Mouse (Mus musculus) erythroid progenitor cell, adult 5-6 weeks (primary cell): ENCODE data around the gene Dock4. TPM values are rescaled to one million over a fixed set of nuclear protein-coding genes. Genes with fewer than 3 reads are reported as not detected.
"Not testable (repeated sequence)": the region's sequence is repeated elsewhere in the genome, so short reads cannot be mapped to it uniquely, and the experiment has no call there.

Experiments
- ATAC-seq: replicated peaks from 2 replicates; pipeline ENCODE4 v1.8.0; 2016; ENCODE audit warnings: moderate number of reproducible peaks, mild to moderate bottlenecking, moderate TSS enrichment, inconsistent platforms; ENCODE audit not compliant: poor library complexity, low FRiP score, severe bottlenecking
- total RNA-seq, 2 experiments: library from RNA; stranded (forward) in 1 of 2; stranded (reverse) in 1 of 2; fragments of 150-400 nt in 1 of 2; fragments of 186-747, 209-891 nt in 1 of 2; gene quantifications; 2 replicates each; pipeline versions ENCODE4 v1.2.3 to v1.2.4; 2015 to 2017; ENCODE audit warnings: low replicate concordance in 2 of 2

The Dock4 gene
- total RNA-seq, 2 experiments from 2014 or later: 0.42 TPM; not detected in 1

DNA sequence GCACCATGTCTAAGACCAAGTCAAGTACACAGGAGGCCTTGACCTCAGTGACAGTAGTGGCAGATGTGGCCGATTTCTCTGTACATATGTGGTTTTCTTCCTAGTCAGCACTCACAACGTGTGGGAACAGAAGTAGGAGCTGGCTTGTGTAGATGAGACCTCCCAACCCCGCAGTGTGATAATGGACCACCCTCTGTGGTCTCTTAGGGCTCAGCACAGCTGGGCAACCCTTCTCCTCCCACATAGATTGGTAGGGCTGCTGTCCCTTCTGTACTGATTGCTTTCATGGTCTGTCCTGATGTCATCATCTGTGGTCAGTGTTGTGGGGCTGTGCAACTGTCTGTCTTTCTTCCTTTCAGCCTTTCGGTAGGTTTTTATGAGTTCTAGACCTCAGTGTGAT is 394.1 kb downstream of the Dock4 start:
- ATAC-seq: no peak

DNA sequence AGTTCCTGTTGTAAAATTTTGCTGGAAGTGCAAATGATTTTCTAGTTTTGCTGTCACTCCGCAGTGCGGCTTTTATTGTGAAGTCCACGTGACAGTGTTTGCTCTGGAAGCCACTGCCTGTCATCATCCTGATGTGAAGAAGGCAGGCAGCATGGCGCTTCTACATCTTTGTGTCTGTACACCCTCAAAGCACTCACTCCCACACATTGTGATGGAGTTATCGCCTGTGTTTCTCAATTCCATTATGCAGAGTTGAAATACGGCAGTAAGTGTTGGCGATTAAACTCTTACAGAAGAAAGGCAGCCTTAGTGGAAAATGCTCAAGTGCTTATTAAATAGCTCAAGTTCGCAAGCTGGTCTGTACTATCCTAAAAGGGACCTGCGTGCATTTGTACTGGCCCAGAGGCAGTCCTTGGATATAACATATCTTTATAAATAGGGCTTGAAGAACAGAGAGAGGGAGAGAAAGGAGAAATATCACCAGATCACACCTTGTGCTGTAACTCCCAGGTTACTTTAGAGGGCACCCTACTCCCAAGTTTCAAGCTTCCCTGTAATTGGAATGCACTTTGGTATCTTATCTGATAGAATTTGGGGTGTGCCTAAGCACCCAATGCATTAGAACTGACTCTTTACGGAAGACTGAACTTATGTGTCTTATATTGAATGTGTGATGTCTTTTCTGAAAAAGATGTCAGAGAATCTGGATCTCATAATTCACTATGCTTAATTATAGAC is 396.7 kb downstream of the Dock4 start:
- peak; percentile 87 for ATAC-seq

DNA sequence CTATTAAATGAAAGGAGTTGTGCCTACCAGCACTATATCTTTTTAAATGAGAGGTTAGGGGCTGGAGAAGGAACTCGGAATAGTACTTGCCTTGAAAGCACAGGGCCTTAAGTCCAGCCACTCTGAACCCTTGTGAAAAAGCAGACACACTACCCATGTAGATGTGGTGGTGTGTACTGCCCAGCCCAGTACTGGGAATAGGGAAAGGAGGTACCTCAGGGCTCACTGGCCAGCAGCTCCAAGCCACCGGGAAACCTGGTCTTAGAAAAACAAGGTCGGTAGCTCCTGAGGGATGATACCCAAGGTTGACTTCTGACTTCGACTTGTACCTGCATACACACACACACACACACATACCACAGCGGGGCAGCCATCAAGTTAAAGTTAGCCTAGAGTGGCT is 397.2 kb downstream of the Dock4 start:
- 0 out of 2 replicates have a peak, but pooled peaks have one; percentile 28 for ATAC-seq

DNA sequence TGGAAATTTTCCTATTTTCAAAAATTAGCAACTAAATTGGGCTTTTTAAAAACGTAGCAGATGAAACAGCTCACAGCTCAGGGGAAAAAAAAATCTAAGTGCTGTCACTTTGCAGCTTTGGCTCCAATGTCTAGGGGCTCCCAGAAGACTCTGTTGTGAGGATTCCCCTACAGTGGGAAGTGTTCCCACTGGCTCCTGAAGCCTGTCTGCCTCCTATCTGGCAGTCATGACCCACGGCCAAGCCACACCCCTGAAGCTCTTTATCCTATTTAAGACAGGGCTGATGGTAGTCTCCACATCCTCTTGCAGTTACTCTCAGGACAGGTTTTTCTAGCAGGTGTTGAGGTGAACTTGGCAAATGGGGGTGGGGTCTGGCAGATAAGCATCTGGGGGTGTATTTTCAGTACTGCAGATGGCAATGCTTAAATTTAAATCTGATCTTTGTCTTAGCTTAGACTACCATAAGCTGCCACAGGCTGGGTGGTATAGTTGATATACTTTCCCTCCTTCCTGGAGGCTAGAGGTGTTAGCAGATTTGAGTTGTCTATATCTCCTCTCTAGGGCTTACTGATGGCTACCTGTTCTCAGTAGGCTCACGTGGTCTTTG is 397.8 kb downstream of the Dock4 start:
- ATAC-seq: peak; percentile 78

DNA sequence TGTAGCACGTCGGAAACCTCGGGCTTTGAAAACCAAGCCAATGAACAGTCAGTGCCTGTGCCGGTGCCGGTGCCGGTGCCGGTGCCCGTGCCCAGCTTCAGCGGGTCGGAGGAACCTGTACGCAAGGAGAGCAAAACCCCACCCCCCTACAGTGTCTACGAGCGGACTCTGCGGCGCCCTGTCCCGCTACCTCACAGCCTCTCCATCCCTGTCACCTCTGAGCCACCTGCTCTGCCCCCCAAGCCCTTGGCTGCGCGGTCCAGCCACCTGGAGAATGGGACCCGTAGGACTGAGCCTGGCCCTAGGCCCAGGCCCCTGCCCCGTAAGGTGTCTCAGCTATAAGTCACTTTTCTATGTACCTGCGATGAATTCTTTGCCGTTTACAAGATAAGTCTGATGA is 398.6 kb downstream of the Dock4 start:
- ATAC-seq: no peak

DNA sequence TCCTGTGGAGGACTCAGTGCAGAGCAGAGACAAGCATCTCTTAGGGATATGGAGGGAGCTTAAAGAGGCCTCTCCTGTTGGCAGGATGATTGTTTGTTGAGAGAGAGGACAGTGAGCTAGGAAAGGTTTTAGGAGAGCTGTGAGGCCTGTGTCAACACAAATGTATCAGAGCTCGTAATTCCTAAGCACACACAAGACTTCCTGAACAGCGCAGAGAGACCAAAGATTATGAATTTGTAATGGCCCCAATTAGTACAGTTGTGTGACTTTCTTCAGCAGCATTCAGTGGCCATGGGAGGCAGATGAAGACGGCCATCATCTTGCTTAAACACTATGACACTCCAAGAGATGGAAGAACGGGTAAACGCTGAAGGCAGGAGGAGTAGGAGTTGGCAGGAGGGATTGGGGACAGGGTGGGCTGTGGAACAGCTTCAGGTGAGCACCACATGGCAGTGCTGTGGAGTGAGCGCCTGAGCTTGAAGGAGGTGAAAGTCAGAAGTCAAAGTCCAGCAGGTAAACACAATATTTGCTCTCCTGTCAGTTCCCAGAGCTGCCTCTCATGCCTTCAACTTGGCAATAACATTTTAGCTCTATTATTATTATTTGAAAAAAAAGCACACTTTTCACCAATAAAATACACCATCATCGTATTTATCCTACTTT is 409.1 kb downstream of the Dock4 start:
- ATAC-seq: no peak

DNA sequence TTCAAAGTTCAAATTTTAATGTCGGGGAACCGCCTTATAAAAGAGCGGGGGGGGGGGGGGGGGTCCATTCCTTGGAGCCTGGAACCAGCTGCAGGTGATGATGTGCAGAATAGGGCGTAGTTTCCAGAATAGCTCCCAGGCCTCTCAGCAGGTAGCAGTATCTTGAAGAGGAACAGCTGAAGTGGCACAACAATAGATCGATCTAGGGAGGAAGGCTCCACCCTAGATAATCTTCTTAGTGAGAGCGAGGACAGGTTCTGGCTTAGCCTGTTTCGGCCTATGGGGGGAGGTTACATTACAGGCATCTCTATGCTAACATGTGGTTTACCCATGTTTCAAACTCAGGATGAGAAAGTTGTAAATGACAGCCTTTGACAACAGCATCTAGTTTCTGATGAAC is 411.7 kb downstream of the Dock4 start:
- no peak for ATAC-seq

DNA sequence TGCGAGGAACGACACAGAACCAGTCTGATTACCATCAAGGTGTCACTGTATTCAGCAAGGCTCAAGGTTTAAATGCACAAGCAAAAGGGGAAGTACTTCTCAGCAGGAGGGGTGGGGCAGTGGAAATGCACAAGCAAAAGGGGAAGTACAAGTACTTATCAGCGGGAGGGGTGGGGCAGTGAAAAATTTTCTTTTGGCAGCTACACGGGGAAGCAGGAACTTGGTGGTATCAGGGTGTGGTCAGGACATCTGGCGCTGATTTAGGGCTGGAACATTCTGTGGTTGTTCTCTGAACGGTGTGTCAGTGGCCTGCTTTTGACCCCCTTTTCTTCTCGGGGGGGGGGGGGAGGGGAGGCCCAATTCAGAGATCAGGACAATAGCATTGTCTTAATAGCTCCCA is 413.0 kb downstream of the Dock4 start:
- not testable (repeated sequence) for ATAC-seq

DNA sequence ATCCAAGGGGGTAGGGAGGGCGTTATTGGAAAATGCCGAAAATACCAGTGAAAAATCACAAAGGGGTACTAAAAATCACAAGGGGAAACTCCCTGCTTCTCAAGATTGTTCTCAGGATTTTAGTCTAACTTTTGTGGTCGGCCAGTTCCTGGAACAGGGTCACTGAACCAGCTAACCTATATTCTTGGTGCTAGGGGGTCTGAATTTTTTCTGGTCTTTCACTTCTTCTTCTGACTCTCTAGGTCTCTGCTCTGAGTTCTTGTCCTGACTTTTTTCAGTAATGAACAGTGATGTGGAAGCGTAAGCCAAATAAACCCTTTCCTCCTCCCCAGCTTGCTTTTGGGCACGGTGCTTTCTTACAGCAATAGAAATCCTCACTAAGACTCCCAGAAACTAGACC is 424.6 kb downstream of the Dock4 start:
- no peak for ATAC-seq

DNA sequence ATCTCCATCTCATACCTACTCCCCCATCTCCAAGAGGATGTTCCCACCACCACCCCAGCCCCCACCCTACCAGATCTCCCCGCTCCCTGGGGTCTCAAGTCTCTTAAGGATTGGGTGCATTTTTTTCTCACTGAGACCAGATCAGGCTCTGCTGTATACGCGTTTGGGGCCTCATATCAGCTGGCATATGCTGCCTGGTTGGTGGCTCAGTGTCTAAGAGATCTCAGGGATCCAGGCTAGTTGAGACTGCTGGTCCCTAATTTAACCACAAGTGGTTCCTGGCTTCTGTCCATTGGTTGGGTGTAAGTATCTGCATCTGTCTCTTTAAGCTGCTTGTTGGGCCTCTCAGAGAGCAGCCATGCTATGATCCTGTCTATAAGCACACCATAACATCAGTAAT is 427.0 kb downstream of the Dock4 start:
- ATAC-seq: no peak

DNA sequence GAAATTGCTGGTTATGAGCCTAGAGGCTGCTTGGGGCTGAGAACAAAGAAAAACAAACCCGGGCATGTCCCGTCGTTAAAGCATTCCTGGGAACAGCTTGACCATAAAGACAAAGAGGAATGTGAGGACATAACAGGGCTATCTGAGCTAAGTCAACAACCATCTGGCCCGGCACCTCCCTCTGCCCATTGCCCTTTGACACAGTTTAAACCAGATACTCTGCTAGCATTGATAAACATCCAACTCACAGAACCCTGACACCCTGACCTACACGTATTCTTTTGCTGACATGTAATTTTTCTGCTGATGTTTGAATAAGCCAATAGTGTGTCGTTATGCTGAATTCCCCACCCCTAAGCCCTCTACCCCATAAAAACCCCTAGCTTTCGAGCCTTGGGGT is 427.5 kb downstream of the Dock4 start:
- not testable (repeated sequence) for ATAC-seq

DNA sequence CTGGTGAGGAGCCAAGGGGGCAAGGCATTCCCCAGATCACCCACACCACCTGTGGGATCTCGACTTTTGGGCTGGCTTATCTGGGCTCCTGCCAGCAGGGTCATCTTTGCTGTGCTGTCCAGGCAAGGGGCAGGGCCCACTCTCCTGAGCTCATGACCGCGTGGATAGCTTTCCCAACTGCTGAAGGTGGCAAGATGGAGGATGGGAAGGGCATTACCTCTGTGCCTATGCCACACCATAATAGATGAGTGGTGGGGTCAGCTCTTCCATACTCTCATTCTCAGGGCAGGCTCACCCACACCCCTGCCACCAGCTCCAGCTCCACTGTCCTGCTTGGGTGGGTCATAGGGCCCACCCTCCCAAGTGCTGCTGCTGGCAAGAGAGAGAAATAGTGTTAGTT is 439.2 kb downstream of the Dock4 start:
- ATAC-seq: 0 out of 2 replicates have a peak, but pooled peaks have one; percentile 7

DNA sequence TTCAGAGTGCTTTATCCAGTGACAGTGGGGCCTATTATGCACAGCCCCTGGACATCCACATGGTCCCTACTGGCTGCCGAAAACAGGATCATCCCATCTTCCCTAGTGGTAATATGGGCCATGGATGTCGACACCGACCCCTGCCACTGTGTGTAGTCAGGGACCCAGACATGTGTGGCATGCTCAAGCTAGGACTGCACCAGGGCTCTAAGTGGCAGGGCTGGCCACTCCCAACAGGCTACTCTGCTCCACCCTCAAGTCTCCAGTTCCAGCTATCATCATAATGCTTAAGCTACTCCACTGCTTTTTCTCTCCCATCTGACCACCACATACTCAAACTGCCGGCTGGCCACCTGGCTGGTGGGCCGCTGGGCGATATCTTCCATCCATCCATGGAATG is 439.6 kb downstream of the Dock4 start:
- ATAC-seq: peak; percentile 80

DNA sequence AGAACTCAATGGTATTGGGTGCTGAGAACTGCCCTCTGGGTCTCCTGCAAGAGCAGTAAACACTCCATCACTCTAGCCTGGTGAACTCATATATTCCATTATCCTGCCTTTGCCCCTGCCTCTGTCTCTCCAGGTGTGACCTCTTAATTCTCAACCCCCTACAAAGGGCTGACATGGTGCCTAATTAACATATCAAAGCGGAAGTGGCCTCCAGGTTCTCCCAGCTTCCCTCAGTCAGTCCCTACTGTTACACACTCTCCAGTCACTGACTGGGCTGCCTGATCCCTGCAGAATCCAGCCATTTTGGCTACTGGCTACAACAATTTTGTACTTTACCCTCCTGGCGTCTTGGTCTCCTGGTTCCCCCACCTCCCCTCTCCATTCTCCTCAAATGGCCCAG is 441.7 kb downstream of the Dock4 start:
- no peak for ATAC-seq

DNA sequence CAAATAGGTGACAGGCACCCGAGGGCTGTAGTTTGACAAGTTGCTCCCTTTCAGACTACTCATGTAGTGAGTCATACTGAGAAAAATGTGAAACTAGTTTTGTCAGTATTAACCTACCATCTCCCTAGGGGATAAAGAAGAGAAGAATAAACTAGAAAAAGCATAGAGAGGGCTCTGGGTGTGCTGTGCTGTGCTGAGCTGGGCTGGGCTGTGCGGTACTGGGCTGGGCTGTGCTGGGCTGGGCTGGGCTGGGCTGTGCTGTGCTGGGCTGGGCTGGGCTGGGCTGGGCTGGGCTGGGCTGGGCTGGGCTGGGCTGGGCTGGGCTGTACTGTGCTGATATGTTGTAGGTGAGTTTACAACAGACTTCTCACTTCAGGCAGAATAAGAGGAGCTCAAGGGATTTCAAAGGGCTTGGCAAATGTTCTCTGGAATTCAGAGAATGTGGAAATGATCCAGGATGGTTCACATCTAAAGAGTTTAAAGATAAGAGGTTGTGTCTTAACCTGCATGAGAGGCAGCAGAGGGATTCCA is 442.6 kb downstream of the Dock4 start:
- peak; percentile 74 for ATAC-seq

DNA sequence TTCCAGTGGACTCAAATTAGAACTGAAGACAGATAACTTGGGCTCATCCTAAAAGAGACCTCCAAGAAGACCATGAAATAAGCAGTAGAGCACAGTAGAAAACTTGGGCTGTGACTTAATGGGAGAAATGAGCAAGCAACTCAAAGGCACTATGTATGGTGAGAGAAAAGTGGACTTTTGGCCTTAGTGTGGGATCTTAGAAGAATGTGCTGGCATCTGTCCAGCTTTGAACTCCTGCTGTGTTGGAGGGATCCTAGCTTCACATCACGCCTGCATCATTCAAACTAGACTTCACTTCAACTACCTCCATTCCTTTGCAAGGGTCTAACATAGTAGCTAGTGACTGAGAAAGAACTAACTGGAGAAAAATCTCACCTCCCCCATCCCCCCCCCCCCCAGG is 443.1 kb downstream of the Dock4 start:
- ATAC-seq: peak; percentile 17

DNA sequence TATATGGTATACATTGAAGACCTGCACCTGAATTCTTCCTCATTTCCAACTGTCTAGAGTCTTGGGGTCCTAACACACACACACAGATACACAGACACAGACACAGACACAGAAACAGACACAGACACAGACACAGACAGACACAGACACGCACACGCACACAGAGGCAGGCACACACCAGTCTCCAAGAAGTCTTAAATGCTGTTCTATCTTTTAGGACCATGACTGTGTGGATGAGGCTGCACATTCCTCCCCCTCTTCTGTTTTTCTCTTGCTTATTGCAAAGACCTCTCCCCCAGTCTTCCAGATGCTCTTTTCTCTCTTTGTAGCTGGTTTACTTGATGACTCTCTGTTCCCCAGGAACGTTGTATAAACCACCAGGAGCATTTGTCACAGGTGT is 443.8 kb downstream of the Dock4 start:
- no peak for ATAC-seq

DNA sequence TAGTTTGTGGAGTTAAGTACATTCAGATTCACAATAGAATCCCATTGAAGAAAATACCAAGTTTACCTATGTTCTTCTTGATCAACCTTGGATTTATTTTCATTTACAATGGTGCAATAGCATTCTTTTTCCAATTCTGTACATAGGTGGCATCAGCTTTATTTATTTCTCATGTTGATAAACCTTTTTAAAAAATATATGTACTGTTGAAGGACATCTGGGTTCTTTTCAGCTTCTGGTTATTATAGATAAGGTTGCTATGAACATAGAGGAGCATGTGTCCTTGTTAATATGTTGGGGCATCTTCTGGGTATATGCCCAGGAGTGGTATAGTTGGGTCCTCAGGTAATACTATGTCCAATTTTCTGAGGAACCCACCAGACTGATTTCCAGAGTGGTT is 445.4 kb downstream of the Dock4 start:
- ATAC-seq: peak; percentile 55

DNA sequence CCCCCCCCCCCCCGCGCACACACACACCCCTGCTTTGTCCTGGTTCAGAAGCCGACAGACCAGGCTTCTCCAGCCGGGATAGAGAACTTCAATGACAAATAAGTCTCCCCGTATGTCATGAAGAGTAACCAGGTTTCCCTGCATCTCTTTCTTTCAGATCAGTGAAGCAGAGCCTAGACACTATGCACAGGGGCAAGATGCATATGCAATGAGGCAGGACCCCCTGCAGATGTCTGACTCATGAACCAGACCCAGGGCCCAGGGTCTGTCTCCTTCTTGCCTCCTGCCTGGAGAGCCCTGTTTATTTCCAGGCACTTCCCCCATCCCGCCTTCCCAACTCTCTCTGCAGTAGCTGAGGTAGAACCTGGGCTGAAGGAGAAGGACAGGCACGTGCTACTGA is 448.0 kb downstream of the Dock4 start:
- ATAC-seq: no peak

DNA sequence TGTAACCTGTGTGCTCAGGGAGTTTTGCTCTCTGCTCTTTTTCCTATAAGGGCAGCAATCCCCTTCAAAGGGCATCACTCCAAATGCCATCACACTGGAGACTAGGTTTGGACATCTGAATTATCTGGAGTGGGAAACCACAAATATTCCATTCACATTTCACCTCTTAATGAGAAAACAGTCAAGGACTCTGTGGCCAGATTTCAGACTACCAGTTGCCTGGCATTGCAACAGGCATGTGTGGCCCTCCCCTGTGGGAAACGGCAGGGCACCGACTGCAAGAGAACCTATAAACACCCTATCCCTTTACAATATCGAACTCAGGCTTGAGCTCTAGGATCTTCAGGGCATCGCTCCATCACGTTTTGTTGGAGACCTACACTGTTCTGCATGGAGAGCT is 448.9 kb downstream of the Dock4 start:
- no peak for ATAC-seq
